Mouse (Mus musculus) adrenal gland, postnatal 36 days (tissue): ENCODE data around the gene Gm17545. TPM values are rescaled to one million over a fixed set of nuclear protein-coding genes. Genes with fewer than 3 reads are reported as not detected.
A peak's percentile ranks its signal among the peaks of the same experiment; 100 is the strongest.

Experiments used
- DNase-seq, 2 experiments: peaks; one replicate each; pipeline ENCODE4 v3.0.0; 2021; ENCODE audit warnings: mixed read lengths in 1 of 2
- total RNA-seq, 2 experiments: library from RNA; stranded (reverse); gene quantifications; 2 replicates each; pipeline ENCODE4 v1.2.3; 2021

Gene Gm17545
- total RNA-seq, 2 experiments from 2014 or later, result not detected

DNA sequence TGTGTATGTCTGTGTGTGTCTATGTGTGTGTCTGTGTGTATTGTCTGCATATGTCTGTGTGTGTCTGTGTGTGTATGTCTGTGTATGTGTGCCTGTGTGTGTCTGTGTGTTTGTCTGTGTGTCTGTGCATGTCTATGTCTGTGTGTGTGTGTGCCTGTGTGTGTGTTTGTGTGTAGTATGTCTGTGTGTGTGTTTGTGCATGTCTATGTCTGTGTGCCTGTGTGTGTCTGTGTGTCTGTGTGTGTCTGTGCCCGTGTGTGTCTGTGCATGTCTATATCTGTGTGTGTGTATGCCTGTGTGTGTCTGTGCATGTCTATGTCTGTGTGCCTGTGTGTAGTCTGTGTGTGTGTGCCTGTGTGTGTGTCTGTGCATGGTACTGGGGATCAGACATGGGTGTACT, 9.0 kb upstream of the Gm17545 start:
- no peak for DNase-seq

DNA sequence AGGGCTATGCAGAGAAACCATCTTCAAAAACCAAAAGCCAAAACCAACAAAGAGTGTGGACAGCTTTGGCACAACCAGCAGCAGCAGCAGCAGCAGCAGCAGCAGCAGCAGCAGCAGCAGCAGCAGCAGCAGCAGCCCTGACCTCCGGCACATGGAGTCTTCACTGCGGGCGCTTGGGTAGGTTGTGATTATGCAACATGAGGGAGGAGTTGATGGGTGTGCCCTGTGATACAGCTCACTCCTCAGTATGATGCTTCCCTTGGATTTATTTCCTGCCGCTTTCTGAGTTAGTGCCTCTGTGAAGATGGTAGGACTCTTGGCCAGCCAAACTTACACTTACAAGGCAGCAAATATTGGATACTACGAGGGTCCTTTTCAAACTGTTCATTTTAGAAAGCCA, 6.9 kb upstream of the Gm17545 start:
- peak; percentile 28 to 37 for DNase-seq

DNA sequence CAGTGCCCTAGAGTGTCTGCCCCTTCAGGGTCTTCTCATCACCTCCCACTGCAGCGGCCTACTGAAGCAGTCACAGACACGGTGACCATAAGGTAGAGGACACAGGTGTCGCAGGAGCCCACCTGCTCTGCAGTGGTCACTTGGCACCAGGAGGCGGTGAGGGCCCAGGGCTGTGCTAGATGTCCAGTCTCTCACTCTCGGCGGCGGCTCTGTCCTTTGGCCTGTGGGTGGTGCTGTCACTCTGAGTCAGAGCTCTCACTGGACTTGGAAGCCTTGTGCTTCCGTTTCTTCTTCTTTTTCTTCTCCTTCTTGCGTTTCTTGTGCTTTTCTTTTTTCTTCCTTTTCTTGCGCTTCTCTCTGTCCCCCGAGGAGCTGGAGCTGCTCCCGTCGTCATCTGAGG, 5.7 kb upstream of the Gm17545 start:
- peak; percentile 12 to 29 for DNase-seq

DNA sequence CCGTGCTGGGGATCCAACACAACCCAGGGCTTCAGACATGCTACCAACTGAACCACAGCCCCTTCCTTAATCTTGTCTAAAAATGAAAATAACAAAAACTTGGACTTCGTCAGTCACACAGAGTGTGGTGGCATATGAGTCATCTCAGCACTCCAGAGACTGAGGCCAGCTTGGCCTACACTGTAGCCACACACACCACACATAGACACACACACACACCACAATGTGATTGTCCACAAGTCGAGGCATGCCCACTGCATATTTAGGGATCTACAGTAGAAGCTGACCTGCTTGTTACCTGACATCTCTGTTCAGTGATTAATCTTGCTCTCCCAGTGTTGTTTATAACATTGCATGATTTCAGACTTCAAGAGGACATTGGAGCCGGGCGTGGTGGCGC, 4.9 kb upstream of the Gm17545 start:
- peak in 1 of 2 experiments; percentile 16 for DNase-seq

DNA sequence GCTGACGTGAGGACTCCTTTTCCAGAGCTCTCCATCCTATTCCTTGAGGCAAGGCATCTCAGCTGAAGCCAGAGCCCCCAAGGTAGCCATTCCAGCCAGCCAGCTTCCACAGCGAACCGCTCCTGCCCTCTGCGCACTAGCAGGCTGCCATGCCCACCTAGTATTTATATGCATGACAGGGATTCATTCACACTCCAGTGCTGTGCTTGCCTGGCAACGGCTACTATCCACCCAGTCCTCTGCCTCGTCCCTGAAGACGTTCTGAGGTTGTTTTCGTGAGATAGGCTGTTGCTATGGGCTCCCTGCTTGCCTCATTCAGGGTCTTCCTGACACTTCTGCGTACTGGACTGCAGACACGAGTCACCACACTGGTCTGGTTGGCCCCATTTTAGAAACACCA, 1.4 kb upstream of the Gm17545 start:
- no peak for DNase-seq

DNA sequence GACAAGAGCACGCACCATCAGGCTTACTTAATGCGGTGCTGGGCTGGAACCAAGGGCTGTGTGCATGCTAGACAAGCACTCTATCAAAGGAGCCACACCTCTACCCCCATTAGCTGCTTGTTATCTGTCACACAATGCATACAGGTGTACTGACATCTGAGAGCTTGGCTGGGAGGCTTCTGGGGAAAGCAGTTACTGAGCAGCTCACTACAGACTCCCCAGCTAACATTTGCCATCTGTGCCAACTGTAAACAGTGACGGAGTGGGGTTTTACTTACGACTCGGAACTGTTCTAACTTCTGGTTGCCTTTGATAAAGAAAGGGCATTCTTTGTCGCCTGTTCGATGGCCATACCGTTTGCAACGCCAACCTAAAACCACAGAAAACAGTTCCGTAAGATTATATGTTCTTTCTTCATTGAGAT, 577 bp upstream of the Gm17545 start:
- no peak for DNase-seq

DNA sequence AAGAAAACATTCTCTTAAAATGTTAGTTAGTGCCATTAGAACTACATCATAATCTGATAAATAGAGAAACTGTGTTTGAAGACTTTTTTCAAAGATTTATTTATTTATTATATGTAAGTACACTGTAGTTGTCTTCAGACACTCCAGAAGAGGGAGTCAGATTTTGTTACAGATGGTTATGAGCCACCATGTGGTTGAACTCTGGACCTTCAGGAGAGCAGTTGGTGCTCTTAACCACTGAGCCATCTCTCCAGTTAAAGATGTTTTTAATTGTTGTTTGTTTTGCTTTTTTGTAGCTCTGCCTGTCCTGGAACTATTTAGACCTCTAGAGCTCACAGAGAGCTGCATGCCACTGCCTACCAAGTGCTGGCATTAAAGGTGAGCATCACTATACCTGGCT, 951 bp downstream of the Gm17545 start:
- DNase-seq, result no peak

DNA sequence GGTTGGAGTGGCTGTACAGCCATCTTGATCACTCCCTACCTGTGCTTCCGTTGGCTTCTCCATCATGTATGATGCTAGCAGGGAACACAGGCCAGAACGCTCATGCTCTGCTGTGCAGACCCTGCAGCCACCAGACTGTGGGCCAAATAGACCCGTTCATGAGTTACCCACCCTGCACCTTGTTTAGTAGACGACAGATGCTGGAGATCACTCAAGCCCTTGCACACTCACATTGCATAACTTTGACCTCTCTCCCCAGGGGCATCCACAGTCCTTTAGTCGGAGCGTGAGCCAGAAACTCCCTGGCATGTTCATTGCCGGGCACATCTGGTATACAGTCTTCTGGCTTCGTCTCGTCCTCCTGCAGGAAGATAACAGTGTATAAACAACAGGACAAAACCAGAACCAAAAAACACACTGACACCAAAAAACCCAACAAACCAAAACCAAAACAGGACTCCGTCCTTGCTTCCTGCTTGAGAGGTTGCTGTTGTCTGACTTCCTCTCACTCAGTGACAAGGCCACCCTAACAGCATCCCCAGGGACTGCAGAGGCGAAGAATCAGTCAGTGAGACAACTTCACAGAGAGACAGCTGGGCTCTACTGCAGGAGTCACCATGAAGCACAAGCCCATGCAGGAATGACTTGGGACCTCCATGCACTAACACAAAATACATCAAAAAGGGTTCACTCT, 3.2 kb downstream of the Gm17545 start:
- DNase-seq, result no peak

DNA sequence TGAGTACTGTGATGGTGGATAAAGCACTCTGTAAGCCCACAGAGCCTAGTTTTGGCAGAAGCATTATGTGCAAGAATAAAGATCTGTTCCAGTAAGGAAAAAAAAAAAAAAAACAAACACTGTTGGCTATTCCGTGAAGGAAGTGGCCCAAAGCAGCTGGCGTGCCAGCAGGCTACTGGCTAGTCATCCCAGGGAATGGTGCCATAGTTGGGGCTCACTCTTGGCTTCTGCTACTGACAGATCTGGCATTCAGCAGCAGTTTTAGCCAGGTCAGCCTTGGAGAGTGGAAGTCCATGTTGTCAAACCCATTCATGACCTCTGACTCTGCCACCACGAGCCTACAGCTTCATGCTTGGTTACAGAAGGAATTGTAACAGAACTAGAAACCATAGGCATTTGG, 7.9 kb downstream of the Gm17545 start:
- DNase-seq, result peak; percentile 50 to 57

DNA sequence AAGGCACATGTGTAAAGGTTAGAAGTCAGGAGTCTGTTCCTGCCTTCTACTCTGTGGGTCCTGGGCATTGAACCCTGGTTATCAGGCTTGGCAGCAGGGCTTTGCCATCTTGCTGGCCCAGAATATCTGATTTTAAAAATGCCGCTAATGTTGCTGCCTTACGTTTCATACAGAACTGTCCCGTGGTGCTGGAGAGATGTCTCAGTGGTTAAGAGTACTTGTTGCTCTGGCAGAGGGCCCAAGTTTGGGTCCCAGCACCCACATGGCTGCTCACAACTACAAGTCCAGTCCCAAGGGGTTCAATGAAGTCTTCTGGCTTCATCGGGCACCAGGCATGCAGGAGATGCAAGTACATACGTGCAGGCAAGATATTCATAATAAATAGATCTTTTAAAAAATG, 12.1 kb downstream of the Gm17545 start:
- no peak for DNase-seq

DNA sequence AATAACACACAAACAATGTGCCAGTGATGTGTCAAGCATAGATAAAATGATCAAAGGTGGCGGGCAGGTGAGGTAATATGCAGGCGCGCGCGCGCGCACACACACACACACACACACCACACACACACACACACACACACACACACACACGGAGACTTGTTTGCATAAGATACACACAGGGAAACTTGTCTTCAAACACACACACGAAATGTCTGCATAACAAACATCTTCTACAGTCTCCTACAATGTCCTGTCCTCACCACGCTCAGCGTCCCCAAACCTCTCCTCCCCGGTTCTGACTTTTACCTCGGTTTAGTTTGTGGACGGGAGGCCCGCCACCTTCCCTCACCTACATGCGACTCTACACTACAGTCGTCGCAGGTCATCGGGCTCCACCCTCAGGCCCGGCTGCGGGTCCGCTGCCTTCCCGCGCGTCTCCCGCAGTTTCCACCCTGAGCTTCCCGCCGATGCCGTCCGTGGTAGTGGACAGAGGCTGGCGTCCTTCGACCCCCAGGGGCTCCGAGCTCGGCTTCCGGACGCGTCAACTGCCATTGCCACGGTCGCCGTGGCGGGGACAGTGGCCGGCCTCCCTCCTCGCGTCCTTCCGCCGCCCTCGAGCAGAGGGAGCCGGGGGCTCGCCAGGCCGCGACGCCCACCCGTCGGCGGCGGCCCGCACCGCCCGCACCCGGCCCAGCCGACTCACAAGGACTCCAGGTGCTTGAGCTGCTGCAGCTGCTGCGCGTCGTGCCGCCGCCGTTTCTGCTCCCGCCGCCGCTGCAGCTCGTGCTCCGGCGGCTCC, 13.5 kb downstream of the Gm17545 start:
- peak; percentile 40 to 55 for DNase-seq

DNA sequence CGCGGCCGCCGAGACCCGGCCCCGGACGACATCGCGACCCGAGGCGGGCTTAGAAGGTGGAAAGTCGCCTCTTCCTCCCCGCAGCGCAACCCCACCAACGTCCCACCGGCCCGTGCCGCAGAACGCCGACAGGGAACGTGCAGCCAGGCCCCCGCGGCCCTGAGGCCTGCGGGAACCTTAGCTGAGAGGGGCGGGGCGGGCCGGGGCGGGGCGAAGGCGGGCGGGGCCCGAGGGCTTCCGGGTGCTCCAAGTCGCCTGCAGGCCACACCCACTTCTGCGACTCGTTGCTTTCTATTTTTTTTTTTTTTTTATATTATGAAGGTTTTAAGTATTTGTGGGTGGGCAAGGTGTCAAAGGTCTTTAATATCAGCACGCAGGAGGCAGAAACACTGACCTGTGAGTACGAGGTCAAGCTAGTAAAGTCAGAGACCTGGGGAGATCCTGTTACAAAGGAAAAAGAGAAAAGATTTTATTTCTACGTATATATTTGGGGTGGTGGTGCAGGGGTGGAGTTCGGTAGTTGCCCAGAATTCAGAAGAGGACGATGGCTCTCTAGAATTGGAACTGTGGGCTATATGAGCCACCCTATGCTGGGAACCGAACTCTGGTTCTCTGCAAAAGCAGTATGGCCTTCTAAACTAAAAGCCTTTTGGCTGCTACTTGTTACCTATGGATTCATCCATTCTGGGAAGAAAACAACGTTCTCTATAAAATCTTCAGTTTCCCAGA, 14.2 kb downstream of the Gm17545 start:
- peak; percentile 69 to 85 for DNase-seq

DNA sequence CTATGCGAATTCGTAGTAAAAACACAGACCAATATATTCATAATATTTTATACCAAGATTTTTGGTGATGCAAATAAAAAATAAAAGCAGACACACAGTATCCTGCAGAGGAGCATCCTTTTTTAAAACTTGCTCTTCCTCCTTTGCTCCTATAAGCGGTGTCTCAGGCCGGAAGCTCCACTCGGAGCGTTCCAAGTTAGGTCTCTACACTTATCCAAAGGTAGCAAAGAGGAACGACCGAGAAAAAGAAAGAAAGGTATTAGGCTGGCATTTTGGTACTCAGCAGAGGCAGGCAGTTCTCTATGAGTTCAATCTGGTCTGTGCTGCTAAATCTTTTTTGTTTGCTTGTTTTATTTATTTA, 14.8 kb downstream of the Gm17545 start:
- no peak for DNase-seq

DNA sequence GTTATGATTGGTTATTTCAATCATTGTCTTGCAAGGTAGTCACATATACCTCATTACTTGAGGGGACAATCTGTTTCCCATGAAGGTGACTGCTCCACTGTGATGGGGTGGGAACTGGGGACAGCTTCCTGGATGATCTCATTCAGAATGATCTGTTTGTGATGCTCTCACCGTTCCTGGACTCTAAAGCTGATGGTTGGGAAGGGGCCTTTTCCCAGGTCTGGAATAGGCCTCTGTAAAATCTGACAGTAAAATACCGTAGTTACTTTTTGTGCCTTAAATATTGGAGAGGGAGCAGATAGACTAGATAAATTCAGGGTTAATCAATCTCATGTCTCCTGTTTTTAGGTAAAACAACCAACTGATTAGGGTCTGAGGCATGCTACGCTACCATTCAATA, 15.6 kb downstream of the Gm17545 start, which contains the start of gene Rp9:
Gene Rp9 (minus strand): TSS at position 101 of the 400 bp plus-strand sequence.
- DNase-seq, result no peak

DNA sequence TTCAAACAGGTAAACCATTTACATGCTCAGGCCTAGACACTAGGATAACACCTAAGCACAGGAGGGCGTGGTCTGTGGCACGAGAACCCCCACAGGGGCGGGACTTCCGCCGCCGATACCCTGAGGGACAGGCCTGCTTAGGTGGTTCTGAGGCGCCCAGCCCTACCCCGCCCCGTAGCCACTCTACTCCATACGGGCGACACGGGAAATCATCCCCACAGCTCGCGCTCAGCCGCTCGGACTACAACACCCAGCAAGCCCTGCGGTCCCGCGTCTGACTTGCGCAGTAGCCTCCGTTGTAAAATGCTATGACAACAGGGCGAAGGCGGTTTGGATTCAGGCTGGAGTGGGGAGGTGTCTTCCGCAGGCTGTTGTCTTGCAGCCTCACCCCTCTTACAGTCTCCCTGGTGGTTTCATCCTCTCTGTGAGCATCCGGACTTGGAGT, 21.4 kb downstream of the Gm17545 start, which contains the start of gene Bbs9:
Gene Bbs9 (plus strand): TSS at position 292 of the 445 bp plus-strand sequence.
- peak; percentile 95 for DNase-seq

DNA sequence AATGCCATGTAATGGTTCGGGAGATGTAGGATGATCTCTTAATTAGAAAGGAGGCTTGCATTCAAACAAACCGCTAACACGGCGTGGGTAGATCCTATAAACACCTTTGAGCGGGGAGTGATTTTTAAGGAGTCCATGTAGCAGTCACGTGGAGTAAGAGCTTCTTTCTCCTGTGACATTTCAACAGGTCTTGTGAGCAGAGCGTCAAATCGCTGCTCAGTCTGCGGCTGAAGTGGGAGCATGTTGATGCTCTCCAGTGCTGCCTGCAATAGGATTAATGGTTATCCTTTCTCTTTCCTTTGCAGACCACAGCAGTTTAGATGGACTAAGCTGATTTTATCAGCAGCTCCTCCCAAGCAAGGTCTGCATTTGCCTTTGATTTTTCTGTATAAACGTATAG, 22.2 kb downstream of the Gm17545 start:
- DNase-seq, result peak in 1 of 2 experiments; percentile 6

DNA sequence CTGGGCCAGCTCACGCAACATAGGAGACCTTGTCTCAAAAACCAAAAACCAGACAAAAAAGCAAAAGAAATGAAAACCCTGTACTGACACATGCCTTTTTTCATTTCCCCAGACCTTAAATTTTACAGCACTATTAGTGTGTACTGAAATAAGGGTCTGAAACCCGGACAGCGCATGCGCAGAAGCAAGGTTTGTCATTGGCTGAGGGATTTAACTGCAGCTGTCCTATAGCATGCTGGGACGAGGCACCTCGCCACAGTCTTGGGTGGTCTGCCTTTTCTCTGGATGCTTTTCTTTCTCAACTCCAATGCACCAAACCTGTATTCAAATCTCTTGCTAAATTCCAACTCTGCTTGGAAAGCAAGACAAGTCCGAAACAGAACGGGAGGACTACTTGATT, 24.9 kb downstream of the Gm17545 start:
- no peak for DNase-seq

DNA sequence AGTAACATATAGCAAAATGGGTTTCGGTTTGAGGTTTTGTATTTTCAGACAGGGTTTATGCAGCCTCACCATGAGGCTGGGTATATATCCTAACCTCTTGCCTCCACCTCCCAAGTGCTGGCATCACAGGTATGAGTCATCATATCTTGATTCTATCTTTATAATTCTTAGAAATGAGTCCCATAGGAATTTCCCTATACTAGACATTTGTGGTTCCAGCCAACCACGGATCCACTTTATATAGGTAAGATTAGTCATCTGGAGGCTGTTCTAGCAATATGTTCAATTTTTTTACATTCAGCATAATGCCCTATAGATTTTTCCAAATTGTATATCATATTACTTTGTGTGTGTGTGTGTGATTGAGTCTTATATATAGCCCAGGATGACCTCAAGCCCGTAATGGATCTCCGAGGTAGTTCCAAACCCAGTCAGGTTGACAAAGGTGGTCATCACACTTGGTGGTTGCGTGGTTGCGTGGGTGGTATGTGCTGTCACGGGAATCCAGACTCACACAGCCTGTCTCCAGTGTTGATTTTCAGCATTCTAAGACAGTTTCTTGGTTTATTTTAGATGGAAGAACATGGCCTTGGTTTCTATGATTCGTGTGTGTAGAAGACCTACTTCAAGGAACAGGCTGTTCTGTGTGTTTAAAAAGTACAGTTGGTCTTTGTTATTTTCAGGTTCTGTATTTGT, 29.9 kb downstream of the Gm17545 start:
- DNase-seq, result no peak

DNA sequence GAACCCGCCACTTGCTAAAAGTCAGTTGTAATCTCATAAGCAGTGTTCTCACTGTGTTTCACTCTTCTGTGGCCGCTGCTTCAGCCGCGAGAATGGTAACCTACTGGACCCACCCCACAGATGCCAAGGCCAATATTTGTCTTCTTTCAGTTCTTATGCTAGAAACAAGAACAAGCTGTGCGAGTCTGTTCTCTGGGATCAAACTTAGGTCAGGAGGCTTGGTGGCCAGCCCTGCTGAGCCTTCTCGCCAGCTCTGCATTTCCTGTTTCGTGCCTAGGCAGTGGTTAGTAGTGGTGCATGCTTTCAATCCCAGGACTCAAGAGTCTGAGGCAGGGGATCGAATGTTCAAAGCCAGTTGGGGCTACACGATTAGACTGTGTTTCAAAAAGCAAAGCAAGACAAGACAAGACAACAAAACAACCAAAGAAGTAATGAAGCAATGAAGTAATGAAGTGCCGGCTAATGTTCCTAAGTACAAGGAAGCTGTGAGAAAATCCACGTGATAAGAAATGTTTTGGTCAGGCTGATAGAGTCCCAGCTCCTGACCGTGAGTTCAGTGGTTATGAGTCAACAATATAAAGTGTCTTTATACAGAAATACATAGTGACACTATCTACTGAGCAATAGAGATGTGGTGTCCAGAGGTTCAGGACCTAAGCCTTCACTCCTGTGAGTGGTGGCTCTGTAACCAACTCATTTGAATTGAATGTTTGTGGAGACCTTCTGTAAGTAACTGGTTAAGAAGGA, 30.6 kb downstream of the Gm17545 start:
- no peak for DNase-seq

DNA sequence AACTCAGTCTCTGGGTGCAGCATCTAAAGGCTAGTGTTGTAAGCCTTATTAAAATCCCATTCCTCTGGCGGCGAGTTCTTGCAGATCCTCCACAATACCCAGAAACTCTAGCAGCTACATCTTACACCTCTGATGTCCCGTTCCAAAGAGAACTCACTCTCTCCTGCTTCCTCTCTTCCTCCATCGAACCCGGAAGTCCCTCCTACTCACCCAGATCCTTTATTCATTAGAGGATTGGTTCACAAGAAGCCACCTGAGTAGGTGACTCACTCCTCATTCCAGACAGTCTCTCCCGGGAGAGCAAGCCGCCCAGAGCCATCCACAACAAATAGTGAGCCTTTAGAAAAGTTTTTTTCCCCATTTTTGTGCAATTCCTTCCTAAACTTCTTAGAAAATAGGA, 32.1 kb downstream of the Gm17545 start:
- no peak for DNase-seq

DNA sequence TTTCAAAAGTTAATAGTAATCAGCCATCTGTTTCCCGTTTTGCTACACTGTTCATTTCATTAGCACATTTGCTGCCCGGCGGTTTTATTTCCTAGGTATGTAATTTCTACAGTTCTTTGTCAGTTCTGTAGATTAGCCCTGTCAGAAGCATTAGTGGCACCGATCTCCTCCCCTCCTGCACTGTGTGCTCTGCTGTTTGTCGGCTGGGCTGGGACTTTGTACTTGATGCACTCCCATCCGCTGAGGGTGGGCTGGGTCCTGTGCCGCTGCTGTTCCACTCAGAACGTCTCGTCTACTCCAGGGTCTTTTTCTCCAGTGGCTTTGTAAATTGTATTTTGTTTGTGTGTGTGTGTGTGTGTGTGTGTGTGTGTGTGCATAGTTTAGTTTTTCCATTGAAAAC, 34.9 kb downstream of the Gm17545 start:
- DNase-seq, result no peak
